Mouse (Mus musculus) midbrain, embryonic 14.5 days (tissue): ENCODE results near the gene Lama5. TPM values are rescaled to one million over a fixed set of nuclear protein-coding genes. Genes with fewer than 3 reads are reported as not detected.
A peak's percentile ranks its signal among the peaks of the same experiment; 100 is the strongest.

Experiments used
- ATAC-seq: fragments of 200-750 bp; cut with Nextera tagmentation; 2 replicates; pipeline ENCODE4 v1.8.0; 2017; ENCODE audit warnings: moderate number of reproducible peaks, moderate library complexity; ENCODE audit not compliant: low FRiP score, low TSS enrichment
- DNase-seq: peaks from one replicate; pipeline ENCODE4 v3.0.0-alpha.2; 2015
- H3K27ac ChIP-seq: fragments of 300-500 bp; sonication (generic); replicated peaks from 2 replicates; pipeline ENCODE4 v1.5.1; 2014; ENCODE audit warnings: mild to moderate bottlenecking, low read depth, low read length, moderate library complexity
- H3K27me3 ChIP-seq: fragments of 300-500 bp; sonication (generic); 2 replicates; pipeline ENCODE4 v1.6.1; 2014; ENCODE audit warnings: low read length, control low read depth, mixed read lengths; ENCODE audit not compliant: control insufficient read depth, insufficient read depth
- H3K36me3 ChIP-seq: fragments of 300-500 bp; sonication (generic); 2 replicates; pipeline ENCODE4 v1.6.1; 2014; ENCODE audit warnings: low read length, control low read depth; ENCODE audit not compliant: control insufficient read depth, insufficient read depth
- H3K4me1 ChIP-seq: fragments of 300-500 bp; sonication (generic); 2 replicates; pipeline ENCODE4 v1.6.1; 2014; ENCODE audit warnings: mild to moderate bottlenecking, antibody characterized with exemption, low read length, control low read depth; ENCODE audit not compliant: control insufficient read depth, insufficient read depth
- H3K4me2 ChIP-seq: fragments of 300-500 bp; sonication (generic); 2 replicates; pipeline ENCODE4 v1.6.1; 2014; ENCODE audit warnings: mild to moderate bottlenecking, low read length, moderate library complexity
- H3K4me3 ChIP-seq: fragments of 300-500 bp; sonication (generic); replicated peaks from 2 replicates; pipeline ENCODE4 v1.5.1; 2014; ENCODE audit warnings: low read depth, low read length
- H3K9ac ChIP-seq: fragments of 300-500 bp; sonication (generic); replicated peaks from 2 replicates; pipeline ENCODE4 v1.6.1; 2014; ENCODE audit warnings: mild to moderate bottlenecking, low read length, moderate library complexity
- H3K9me3 ChIP-seq: fragments of 300-500 bp; sonication (generic); 2 replicates; pipeline ENCODE4 v1.6.1; 2016; ENCODE audit warnings: low read length, control low read depth, mixed read lengths; ENCODE audit not compliant: control insufficient read depth
- WGBS: fragments of 180-500 bp; shearing (Covaris S2); extraction: QIAGEN DNeasy Blood & Tissue Kit; methylation state at CpG from one replicate; pipeline ENCODE4 v1.1.7; 2014; 5-methylcytosine and 5-hydroxymethylcytosine counted together
- polyA plus RNA-seq: library from polyadenylated mRNA; unstranded; fragments of >200 nt; fragmentation: Nextera tagmentation; extraction: Ambion mirVana; gene quantifications from 2 replicates; pipeline ENCODE4 v1.2.1, GENCODE M21; 2014

The Lama5 gene
- polyA plus RNA-seq, 1 experiment from 2014 or later, result 1.8 TPM

- Histone ChIP-seq H3K27ac (no peak overlapping the region), H3K27me3 (no peaks in the 10 kb centered on the region), H3K9ac (no peak overlapping the region), H3K4me2 (no peak overlapping the region), H3K36me3 (no peaks in the 10 kb centered on the region), H3K9me3 (no peaks in the 10 kb centered on the region), H3K4me1 (no peaks in the 10 kb centered on the region), H3K4me3 (no peak overlapping the region)
- no peak for DNase-seq
- ATAC-seq, result no peak
- WGBS, result 83% methylated on average over 4 of the region's 4 CpGs
These were observed 11.2 kb downstream of the Lama5 start for GRCm38 (mm10) chr2:180214352-180214978.

GRCm38 (mm10) chr2:180212255-180212654 is 13.4 kb downstream of the Lama5 start:
- ATAC-seq (no peak), DNase-seq (no peak)
- H3K4me1 ChIP-seq, result no peaks in the 10 kb centered on the region
- no peak overlapping the region for H3K4me2 ChIP-seq
- no peaks in the 10 kb centered on the region for H3K36me3 ChIP-seq
- no peak overlapping the region for H3K27ac ChIP-seq
- H3K9me3 ChIP-seq, result no peaks in the 10 kb centered on the region
- H3K9ac ChIP-seq, result no peak overlapping the region
- no peaks in the 10 kb centered on the region for H3K27me3 ChIP-seq
- no peak overlapping the region for H3K4me3 ChIP-seq
- whole genome bisulfite sequencing, result 92% methylated on average over 3 of the region's 3 CpGs

GRCm38 (mm10) chr2:180208976-180209375 is 16.7 kb downstream of the Lama5 start:
- ATAC-seq, result no peak
- Histone ChIP-seq H3K4me2 (no peak overlapping the region), H3K4me3 (no peak overlapping the region), H3K27me3 (no peaks in the 10 kb centered on the region), H3K9me3 (no peaks in the 10 kb centered on the region), H3K4me1 (0 out of 2 replicates have a peak, but pooled peaks cover 9% of the 10 kb centered on the region), H3K36me3 (no peaks in the 10 kb centered on the region), H3K9ac (no peak overlapping the region), H3K27ac (no peak overlapping the region)
- DNase-seq, result no peak
- 78% methylated on average over 1 of the region's 1 CpGs for WGBS

- ATAC-seq, result no peak
- DNase-seq, result peak; percentile 43
These were observed 17.8 kb downstream of the Lama5 start for GRCm38 (mm10) chr2:180207840-180208239.

GRCm38 (mm10) chr2:180205956-180206280 is 19.7 kb downstream of the Lama5 start:
- Histone ChIP-seq H3K27ac (peak overlapping the region; percentile 55; the same call in 1 of the 2 replicates), H3K4me1 (0 out of 2 replicates have a peak, but pooled peaks cover 9% of the 10 kb centered on the region), H3K9me3 (no peaks in the 10 kb centered on the region), H3K4me2 (no peak overlapping the region), H3K9ac (no peak overlapping the region), H3K27me3 (no peaks in the 10 kb centered on the region), H3K36me3 (no peaks in the 10 kb centered on the region), H3K4me3 (no peak overlapping the region)
- 0 out of 2 replicates have a peak, but pooled peaks have one; percentile 19 for ATAC-seq
- 85% methylated on average over 2 of the region's 2 CpGs for WGBS
- no peak for DNase-seq

More at GRCm38 (mm10) chr2:180207840-180208239, 17.8 kb downstream of the Lama5 start:
- H3K27ac ChIP-seq, result no peak overlapping the region
- H3K4me3 ChIP-seq, result no peak overlapping the region
- no peaks in the 10 kb centered on the region for H3K27me3 ChIP-seq
- 69% methylated on average over 7 of the region's 7 CpGs for WGBS
- H3K4me2 ChIP-seq, result no peak overlapping the region
- 0 out of 2 replicates have a peak, but pooled peaks cover 9% of the 10 kb centered on the region for H3K4me1 ChIP-seq
- H3K36me3 ChIP-seq, result no peaks in the 10 kb centered on the region
- H3K9me3 ChIP-seq, result no peaks in the 10 kb centered on the region
- no peak overlapping the region for H3K9ac ChIP-seq

GRCm38 (mm10) chr2:180205083-180205955 is 20.3 kb downstream of the Lama5 start:
- no peak overlapping the region for H3K4me2 ChIP-seq
- ATAC-seq (peak; percentile 44; the same call in 1 of the 2 replicates), DNase-seq (peak; percentile 41)
- H3K4me1 ChIP-seq, result 0 out of 2 replicates have a peak, but pooled peaks cover 9% of the 10 kb centered on the region
- no peak overlapping the region for H3K4me3 ChIP-seq
- no peaks in the 10 kb centered on the region for H3K27me3 ChIP-seq
- H3K36me3 ChIP-seq, result no peaks in the 10 kb centered on the region
- 65% methylated on average over 12 of the region's 12 CpGs for WGBS
- no peak overlapping the region for H3K9ac ChIP-seq
- peak overlapping the region; percentile 55; the same call in 1 of the 2 replicates for H3K27ac ChIP-seq
- no peaks in the 10 kb centered on the region for H3K9me3 ChIP-seq

GRCm38 (mm10) chr2:180204501-180204900 is 21.2 kb downstream of the Lama5 start:
- Histone ChIP-seq H3K27ac (no peak overlapping the region), H3K9me3 (no peaks in the 10 kb centered on the region), H3K9ac (no peak overlapping the region), H3K36me3 (no peaks in the 10 kb centered on the region), H3K27me3 (no peaks in the 10 kb centered on the region), H3K4me3 (no peak overlapping the region), H3K4me2 (no peak overlapping the region), H3K4me1 (0 out of 2 replicates have a peak, but pooled peaks cover 9% of the 10 kb centered on the region)
- WGBS, result 90% methylated on average over 9 of the region's 9 CpGs
- ATAC-seq, result no peak
- DNase-seq, result no peak

- ATAC-seq (no peak), DNase-seq (no peak)
- no peaks in the 10 kb centered on the region for H3K36me3 ChIP-seq
- no peaks in the 10 kb centered on the region for H3K9me3 ChIP-seq
- no peak overlapping the region for H3K4me2 ChIP-seq
- no peak overlapping the region for H3K27ac ChIP-seq
- 79% methylated on average over 10 of the region's 10 CpGs for WGBS
- 0 out of 2 replicates have a peak, but pooled peaks cover 9% of the 10 kb centered on the region for H3K4me1 ChIP-seq
- no peak overlapping the region for H3K4me3 ChIP-seq
- H3K9ac ChIP-seq, result no peak overlapping the region
- H3K27me3 ChIP-seq, result no peaks in the 10 kb centered on the region
These were observed 22.9 kb downstream of the Lama5 start for GRCm38 (mm10) chr2:180202805-180203204.
